Mouse (Mus musculus): ENCODE results near the gene Abhd17a.

Gene Abhd17a

DNA sequence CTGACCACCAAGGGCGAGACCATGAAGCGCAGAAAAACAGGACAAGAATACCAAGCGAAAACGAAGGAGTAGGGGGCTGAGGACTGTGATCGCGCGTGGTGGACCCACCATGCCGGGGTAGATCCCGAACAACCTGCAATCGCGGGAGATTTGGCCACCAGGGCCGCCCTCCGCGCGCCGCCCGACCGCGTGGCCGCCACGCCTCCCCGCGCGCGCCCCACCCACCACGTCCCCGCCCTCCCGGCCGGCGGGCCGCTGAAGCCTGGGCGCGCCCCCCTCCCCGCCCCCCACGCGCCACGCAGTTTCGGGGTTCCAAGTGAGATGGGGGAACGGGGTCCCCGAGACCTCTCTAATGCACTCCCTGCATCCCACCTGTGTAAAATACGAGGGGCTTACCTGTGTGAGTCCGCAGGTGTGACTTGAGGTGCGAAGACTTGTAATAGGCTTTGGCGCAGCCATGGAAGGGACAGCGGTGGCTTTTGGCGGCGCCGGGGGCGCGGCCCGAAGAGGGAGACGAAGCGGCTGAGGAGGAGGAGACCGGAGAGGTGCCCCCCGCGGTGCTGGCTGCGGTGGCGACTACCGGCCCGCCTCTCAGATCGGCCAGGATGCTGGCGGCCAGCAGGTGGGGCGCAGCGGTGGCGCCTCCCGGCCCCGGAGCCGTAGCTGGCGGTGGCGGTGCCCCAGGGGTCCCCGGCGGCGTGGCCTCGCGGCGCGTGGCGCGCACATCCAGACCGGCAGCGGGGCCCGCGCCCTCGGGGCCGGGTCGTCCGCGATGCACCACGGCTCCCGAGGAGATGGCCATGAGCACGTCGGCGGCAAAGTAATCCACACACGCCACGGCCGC is 13.6 kb downstream of the Abhd17a start:
- DNase-seq (ENCODE audit: low spot score): peak; percentile 70

DNA sequence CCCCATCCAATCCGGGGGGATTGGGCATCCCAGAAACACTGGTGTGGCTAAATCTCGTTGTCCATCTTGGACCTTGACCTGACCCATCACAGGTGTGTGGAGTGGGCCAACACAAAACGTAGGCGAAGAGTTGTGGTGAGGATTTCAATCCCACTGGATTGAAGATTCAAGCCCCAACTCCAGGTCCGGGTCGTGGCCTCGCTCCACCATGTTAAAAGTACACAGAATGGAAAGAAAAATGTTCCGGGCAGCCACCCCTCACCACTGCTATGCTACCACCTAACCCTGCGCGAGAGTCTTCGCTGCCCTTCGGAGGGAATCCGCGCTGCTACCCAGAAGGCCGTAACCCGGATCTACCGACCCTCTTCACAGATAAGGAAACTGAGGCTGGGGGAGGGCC is 14.2 kb downstream of the Abhd17a start:
- no peak for DNase-seq (ENCODE audit: low spot score)

- no peak for DNase-seq (ENCODE audit: low spot score)
Observed at GRCm38 (mm10) chr10:80574896-80575295, 15.2 kb downstream of the Abhd17a start.

DNA sequence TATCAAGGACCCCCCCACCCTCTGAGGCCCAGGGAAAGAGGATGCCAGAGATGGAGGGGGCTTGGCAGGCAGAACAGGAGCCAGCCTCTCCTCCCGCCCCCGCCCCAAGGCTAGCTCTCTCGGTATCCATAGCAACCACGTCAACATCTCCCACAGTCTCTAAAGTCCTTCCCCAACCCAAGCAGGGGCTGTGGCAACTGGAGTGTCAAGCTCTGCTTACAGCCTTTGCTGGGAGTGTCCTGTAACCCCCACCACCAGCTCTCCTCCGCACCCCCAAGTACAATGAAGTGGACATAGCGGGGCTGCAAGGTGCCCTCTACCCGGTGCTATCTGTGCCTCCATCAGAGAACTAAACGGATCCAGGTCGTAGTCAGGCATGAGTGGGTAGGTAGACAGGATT is 16.2 kb downstream of the Abhd17a start:
- no peak for DNase-seq (ENCODE audit: low spot score)

GRCm38 (mm10) chr10:80572477-80572876 is 17.7 kb downstream of the Abhd17a start:
- DNase-seq (ENCODE audit: low spot score): no peak

DNA sequence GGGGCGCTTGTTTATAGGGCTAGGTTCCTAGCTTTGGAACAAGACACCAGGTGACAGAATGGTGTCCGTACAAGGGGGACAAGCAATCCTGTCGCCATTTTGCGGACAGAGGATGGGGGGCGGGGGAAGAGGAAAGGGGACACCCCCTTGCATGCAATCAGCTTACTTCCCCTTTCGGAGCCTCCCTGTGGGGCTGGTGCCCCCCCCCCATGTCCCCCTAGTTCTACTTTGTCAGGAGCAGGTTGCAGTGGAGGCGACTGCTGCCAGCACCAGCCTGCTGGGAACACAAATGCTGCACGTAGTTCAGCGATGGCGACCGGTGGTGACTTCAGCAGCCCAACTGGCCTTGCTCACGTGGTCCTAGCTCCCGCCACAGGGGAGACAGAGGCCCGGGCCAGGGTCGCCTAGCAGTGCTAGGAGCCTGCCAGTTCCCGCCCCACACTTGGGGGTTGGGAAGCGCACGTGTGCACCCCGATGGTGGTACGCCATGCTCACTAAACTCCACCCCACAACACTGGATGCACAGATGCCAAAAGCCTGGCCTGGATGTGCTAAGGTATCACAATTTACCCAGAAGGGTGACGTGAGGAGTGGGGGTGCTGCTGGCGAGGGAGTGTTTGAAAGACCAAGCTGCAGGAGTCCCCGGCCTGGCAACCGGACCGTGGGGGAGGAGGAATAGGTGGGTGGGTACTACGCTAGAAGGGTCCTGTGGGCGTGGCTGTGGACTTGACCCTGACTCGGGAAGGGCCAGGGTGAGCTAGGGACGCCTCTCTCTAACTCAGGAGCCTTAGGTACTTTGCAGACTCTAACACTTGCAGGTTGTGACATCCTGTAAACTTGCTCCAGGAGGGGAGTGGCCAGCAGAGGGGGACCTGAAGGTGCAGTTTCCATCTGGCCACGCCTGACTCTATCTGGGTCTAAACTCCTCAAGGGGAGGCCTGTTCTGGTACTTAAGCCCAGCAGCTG is 19.0 kb downstream of the Abhd17a start:
- no peak for DNase-seq (ENCODE audit: low spot score)

DNA sequence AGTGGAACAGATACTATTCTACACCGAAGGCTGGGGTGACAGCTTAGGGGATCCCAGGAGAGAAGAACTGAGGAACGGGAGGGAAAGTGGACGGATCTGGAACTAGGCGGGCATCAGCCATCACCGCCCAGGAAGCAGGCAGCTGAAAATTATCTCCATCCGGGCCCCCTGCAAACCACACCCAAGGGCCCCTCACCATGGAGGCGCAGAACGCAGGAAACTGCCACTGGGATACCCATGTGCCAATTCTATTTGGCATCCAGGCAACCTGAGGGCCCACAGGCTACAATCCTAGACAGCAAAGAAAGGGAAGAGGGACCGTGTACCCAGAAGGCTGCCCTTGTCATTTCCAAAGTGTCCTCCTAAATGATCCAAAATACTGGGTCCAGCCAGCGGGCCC is 19.7 kb downstream of the Abhd17a start:
- no peak for DNase-seq (ENCODE audit: low spot score)

DNA sequence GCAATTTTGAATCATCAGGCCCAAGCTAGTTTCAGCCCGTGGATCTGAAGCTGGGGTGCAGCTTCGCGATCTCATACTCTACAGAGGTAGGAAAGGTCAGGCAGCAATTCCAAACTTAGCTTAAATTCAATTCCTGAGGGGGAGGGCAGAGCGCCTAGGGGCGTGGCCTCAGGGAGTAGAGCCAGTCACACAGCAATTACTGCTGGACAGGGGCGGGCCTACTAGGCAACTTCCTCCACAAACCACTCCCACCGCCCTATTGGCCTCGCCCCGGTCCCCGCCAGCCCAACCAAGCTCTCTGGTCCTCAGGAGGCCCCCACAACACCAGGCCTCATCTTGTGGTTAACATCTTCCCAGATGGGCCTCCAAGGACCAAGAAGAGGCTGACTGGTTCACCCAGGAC is 20.5 kb downstream of the Abhd17a start:
- DNase-seq (ENCODE audit: low spot score): peak; percentile 54

GRCm38 (mm10) chr10:80568876-80569275 is 21.3 kb downstream of the Abhd17a start:
- DNase-seq (ENCODE audit: low spot score): no peak

GRCm38 (mm10) chr10:80566375-80567092 is 23.6 kb downstream of the Abhd17a start:
- DNase-seq (ENCODE audit: low spot score): peak; percentile 80

- DNase-seq (ENCODE audit: low spot score): peak; percentile 92
Observed at GRCm38 (mm10) chr10:80561116-80561944, 28.8 kb downstream of the Abhd17a start, which contains the start of gene Rexo1. Gene Rexo1, minus strand, starts transcription at chr10:80561560.

- DNase-seq (ENCODE audit: low spot score): no peak
Observed at GRCm38 (mm10) chr10:80560621-80561020, 29.5 kb downstream of the Abhd17a start.

GRCm38 (mm10) chr10:80559431-80559830 is 30.7 kb downstream of the Abhd17a start:
- DNase-seq (ENCODE audit: low spot score): no peak

DNA sequence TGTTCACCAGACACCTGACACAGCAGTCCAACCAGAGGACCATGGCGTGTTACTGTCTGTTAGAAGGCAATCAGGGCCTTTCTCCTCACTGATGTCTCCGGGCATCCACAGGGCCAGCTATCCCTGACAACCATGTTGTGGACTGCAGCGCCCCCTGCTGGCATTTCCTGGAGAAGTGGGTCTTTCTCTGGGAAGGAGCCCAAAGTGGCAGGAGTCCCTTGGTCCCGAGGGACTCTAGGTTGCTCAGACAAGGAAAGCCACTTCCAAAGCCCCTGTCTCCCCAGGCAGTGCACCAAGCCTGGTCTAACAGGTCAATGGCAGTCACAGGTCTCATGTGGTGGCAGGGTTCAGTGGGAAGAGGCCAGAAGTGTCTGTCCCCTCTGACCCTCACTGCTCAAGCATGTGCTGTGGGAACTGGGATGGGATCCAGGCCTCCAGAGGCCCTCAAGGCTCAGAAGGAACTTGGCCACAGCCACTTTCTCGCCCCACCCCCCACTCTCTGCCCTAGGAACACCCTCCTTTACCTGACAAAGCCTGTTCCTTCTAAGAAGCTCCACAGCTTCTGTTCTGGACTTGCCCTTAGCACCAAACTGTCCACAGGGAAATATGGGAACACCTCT is 32.7 kb downstream of the Abhd17a start:
- DNase-seq (ENCODE audit: low spot score): peak; percentile 86

GRCm38 (mm10) chr10:80553997-80554396 is 36.1 kb downstream of the Abhd17a start:
- no peak for DNase-seq (ENCODE audit: low spot score)

DNA sequence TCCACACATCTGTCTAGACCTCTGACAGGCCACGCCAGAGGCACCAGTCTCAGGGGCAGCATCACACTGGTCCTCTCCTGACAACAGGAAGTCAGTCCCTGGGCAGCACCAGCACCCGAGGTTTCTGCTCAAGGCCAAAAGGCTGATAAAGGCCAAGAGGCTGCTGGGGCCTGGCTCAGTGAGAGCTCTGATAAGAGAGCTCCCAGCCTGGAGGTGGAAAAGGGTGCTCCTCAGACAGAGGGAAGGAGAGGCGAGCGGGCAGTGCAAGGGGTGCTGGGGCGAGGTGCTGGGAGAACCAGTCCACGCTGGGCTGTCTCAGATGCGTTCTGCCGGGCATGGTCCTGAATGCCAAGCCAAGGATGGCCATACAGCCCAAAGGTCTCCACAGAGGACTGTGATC is 36.6 kb downstream of the Abhd17a start:
- DNase-seq (ENCODE audit: low spot score): peak; percentile 60

- DNase-seq (ENCODE audit: low spot score): no peak
Observed at GRCm38 (mm10) chr10:80552364-80552763, 37.8 kb downstream of the Abhd17a start.

- DNase-seq (ENCODE audit: low spot score): peak; percentile 69
Observed at GRCm38 (mm10) chr10:80549279-80549678, 40.9 kb downstream of the Abhd17a start.

DNA sequence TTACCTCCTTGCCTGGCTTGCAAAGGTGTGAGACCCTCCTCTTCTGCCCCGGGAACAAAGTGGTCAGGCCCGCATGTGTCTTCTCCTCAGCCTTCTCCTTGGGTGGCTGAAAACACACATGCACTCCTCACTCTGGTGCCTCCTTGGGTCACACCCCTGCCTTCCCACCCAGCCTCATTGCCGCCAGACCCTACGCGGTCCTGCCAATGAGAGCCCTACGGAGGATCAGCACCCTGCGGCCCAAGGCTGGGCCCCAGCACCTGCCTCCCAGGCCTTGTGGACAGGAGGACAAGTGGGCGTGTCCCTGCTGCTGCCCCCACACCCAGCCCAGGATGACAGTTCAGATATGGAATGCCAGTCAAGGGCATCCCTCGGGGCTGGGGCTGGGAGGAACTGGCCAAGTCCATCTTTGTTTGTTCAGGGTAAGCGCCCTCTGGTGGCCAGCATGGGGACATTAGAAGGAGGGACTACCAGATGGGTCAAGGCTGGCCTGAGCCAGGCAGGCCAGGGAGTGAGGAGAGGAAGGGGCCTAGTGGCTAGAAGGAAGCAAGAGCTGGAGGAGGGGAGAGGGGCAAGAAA is 41.6 kb downstream of the Abhd17a start:
- DNase-seq (ENCODE audit: low spot score): peak; percentile 87

- DNase-seq (ENCODE audit: low spot score): no peak
Observed at GRCm38 (mm10) chr10:80547539-80547938, 42.6 kb downstream of the Abhd17a start.
